Mouse (Mus musculus) megakaryocyte, embryonic 14.5 days (primary cell): ENCODE results near the gene Foxj2. TPM values are rescaled to one million over a fixed set of nuclear protein-coding genes. Genes with fewer than 3 reads are reported as not detected.

Experiments
- H3K27me3 ChIP-seq: replicated peaks from 2 replicates; pipeline ENCODE3; 2012; ENCODE audit warnings: inconsistent platforms
- H3K36me3 ChIP-seq: replicated peaks from 2 replicates; pipeline ENCODE3; 2012; ENCODE audit warnings: low read length, inconsistent platforms, mixed read lengths
- H3K4me1 ChIP-seq: 2 replicates; pipeline ENCODE4 v1.6.1; 2012; ENCODE audit warnings: inconsistent platforms
- H3K4me3 ChIP-seq: replicated peaks from 2 replicates; pipeline ENCODE3; 2012; ENCODE audit warnings: moderate library complexity, mild to moderate bottlenecking, inconsistent platforms
- H3K9me3 ChIP-seq: 2 replicates; pipeline ENCODE4 v1.6.1; 2012; ENCODE audit warnings: inconsistent platforms
- FLI1 ChIP-seq: IDR thresholded peaks from 2 replicates; pipeline ENCODE4 v1.6.1; 2012; ENCODE audit warnings: low read length, inconsistent platforms, mixed read lengths
- GATA1 ChIP-seq: IDR thresholded peaks from 3 replicates; pipeline ENCODE4 v1.6.1; 2012; ENCODE audit warnings: mixed read lengths, low read length, inconsistent platforms, borderline replicate concordance
- polyA plus RNA-seq: library from polyadenylated mRNA; stranded (reverse); fragments of >175 nt; gene quantifications from 2 replicates; pipeline ENCODE4 v1.2.3, GENCODE M21; 2012; ENCODE audit warnings: low replicate concordance; ENCODE audit not compliant: insufficient read depth

Foxj2 gene
- polyA plus RNA-seq, 1 experiment: 7.7 TPM

GRCm38 (mm10) chr6:122834365-122834764 lies 14.7 kb downstream of the Foxj2 start:
- Histone ChIP-seq H3K4me1 (peaks cover 35% of the 10 kb centered on the region), H3K36me3 (peaks cover 96% of the 10 kb centered on the region), H3K4me3 (no peak overlapping the region), H3K27me3 (no peaks in the 10 kb centered on the region), H3K9me3 (peaks cover 10% of the 10 kb centered on the region)
- TF ChIP-seq GATA1 (no peak), FLI1 (no peak)

DNA sequence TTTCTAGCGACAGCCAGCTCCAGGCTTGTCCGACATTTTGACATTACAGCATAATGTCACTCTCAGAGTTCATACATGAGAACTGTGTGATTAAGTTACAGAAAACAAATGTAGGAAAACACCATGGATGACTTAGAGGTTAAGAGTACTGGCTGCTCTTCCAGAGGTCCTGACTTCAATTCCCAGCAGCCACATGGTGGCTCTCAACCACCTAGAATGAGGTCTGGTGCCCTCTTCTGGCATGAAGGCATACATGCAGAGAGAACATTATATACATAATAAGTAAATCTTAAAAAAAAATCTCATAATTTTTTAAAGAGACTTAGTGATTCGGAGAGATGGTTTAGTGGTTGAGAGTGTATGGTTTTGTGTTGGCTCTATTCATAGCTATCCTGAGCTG lies 17.3 kb downstream of the Foxj2 start:
- no peak overlapping the region for H3K4me3 ChIP-seq
- TF ChIP-seq FLI1 (no peak), GATA1 (no peak)

DNA sequence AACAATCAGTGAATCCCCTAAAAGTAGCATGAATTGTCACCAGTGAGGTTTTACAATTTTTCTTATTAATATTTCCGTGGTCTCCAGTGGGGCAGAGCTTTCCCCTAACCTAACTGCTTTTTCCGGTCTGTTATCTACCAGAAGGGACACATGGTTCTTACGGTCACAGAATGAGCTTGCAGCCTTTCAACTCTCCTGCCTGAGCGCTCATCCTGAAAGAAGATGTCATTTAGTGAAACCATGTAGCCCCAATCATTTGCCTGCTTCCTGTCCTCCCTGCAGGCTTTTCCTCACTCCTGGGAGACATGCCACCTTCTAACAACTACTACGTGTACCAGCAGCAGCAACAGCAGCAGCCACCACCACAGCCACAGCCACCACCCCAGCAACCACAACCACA lies 17.8 kb downstream of the Foxj2 start:
- TF ChIP-seq FLI1 (no peak), GATA1 (no peak)
- Histone ChIP-seq H3K27me3 (no peaks in the 10 kb centered on the region), H3K36me3 (peaks cover 92% of the 10 kb centered on the region), H3K4me1 (peaks cover 36% of the 10 kb centered on the region), H3K4me3 (no peak overlapping the region), H3K9me3 (peaks cover 10% of the 10 kb centered on the region)

More for the DNA sequence above, 17.3 kb downstream of the Foxj2 start:
- Histone ChIP-seq H3K4me1 (peaks cover 31% of the 10 kb centered on the region), H3K27me3 (no peaks in the 10 kb centered on the region), H3K9me3 (peaks cover 10% of the 10 kb centered on the region), H3K36me3 (peaks cover 96% of the 10 kb centered on the region)

DNA sequence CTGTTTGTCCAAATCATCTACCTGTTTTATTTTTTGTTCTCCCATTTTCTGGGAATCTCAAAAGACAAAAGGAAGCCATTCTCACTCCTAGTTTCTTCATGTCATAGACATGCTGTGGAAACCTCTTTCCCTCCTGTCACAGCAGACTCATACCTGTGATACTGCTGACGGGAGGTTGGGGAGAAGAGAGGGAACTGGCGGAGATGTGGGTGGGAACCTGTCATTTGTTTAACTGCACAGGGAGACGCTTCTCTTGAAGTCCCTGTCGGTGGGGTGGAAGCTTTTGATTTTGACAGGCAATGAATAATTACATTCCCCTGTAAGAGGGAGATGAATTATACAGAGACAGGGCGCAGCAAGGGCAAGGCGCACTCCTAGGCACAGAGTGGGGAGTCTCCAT lies 24.0 kb downstream of the Foxj2 start:
- TF ChIP-seq FLI1 (no peak), GATA1 (no peak)
- no peaks in the 10 kb centered on the region for H3K9me3 ChIP-seq
- peaks cover 66% of the 10 kb centered on the region for H3K36me3 ChIP-seq
- no peaks in the 10 kb centered on the region for H3K27me3 ChIP-seq
- H3K4me3 ChIP-seq: no peak overlapping the region
- peaks cover 17% of the 10 kb centered on the region for H3K4me1 ChIP-seq

DNA sequence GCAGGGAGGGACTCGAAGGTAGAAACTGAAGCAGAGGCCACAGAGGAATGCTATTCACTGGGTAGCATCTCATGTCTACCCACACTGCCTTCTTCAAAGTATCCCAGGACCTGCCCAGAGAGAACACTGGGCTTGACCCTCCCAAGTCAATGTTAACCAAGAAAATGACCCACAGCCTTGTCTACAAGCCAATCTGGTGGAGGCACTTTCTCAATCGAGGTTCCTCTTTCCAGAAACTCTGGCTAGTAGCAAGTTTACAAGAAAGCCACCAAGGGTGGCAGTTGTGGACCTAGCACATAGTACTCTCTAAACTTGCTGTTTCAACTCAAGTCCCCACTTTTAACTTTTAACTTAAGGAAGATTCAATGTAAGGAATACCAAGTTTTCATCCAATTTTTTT lies 33.0 kb downstream of the Foxj2 start:
- peaks cover 22% of the 10 kb centered on the region for H3K4me1 ChIP-seq
- peaks cover 13% of the 10 kb centered on the region for H3K36me3 ChIP-seq
- no peaks in the 10 kb centered on the region for H3K9me3 ChIP-seq
- peak overlapping the region; percentile 68 for H3K4me3 ChIP-seq
- TF ChIP-seq GATA1: no peak
- no peak for TF ChIP-seq FLI1
- no peaks in the 10 kb centered on the region for H3K27me3 ChIP-seq

DNA sequence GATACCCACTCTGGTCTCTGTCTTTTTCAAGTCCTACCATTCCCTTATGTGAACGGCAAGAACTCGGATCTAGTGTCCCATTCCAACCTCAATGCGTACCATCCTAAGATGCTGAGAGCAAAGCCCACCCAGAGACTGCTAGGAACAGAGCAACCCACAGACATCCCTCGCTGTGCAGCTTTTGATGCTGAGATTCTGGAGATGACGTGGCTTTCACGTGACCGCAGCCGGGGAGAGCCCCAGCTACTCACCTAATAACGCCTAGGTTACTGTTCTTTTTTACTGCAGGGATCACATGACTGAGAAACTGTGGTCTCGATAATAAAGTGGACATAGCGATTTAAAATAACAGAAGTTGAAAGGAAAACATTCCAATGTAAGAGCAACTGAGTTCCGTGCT lies 34.8 kb downstream of the Foxj2 start:
- peaks cover 25% of the 10 kb centered on the region for H3K4me1 ChIP-seq
- peaks cover 13% of the 10 kb centered on the region for H3K36me3 ChIP-seq
- H3K9me3 ChIP-seq: 0 out of 2 replicates have a peak, but pooled peaks cover 2% of the 10 kb centered on the region
- H3K4me3 ChIP-seq: peak overlapping the region; percentile 83
- TF ChIP-seq FLI1 (no peak), GATA1 (no peak)
- H3K27me3 ChIP-seq: no peaks in the 10 kb centered on the region

DNA sequence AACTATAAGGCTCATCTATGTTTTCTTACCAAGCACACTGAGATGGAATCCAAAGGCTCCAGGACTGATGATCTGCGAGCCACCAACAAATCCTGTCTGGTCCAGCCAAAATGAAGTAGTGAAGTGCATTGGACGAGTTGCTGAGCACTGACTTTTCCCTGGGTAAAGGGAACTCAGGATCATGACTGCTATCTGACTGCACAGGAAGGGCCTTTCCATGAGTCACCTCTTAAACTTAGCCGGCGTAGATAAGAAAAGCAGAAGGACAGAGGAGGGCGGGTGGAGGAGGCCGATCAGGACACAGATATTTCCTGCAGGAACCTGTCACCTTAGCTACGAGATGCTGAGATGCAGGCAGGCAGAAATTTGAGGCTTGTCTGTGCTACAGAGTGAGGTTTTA lies 36.2 kb downstream of the Foxj2 start, which contains the start of gene C3ar1:
C3ar1 (minus strand) TSS at position 207 of the 400 bp plus-strand sequence.
- no peaks in the 10 kb centered on the region for H3K27me3 ChIP-seq
- TF ChIP-seq GATA1 (no peak; the same call in 2 of the 3 replicates), FLI1 (no peak)
- H3K4me3 ChIP-seq: peak within 1 kb of the TSS; percentile 82
- H3K9me3 ChIP-seq: peaks cover 14% of the 10 kb centered on the region
- H3K36me3 ChIP-seq: peaks cover 10% of the 10 kb centered on the region
- peaks cover 25% of the 10 kb centered on the region for H3K4me1 ChIP-seq

- Histone ChIP-seq H3K27me3 (no peaks in the 10 kb centered on the region), H3K4me1 (peaks cover 3% of the 10 kb centered on the region), H3K4me3 (no peak overlapping the region), H3K9me3 (peaks cover 29% of the 10 kb centered on the region), H3K36me3 (peaks cover 20% of the 10 kb centered on the region)
- no peak for TF ChIP-seq FLI1
- TF ChIP-seq GATA1: no peak
Measured at GRCm38 (mm10) chr6:122862434-122862833, 42.7 kb downstream of the Foxj2 start.

- Histone ChIP-seq H3K4me1 (peaks cover 2% of the 10 kb centered on the region), H3K36me3 (peaks cover 20% of the 10 kb centered on the region), H3K4me3 (no peak overlapping the region), H3K27me3 (no peaks in the 10 kb centered on the region), H3K9me3 (peaks cover 29% of the 10 kb centered on the region)
- TF ChIP-seq GATA1: no peak
Measured at GRCm38 (mm10) chr6:122862871-122863270, 43.2 kb downstream of the Foxj2 start.

GRCm38 (mm10) chr6:122867914-122868313 lies 48.2 kb downstream of the Foxj2 start:
- H3K4me3 ChIP-seq: no peak overlapping the region
- H3K4me1 ChIP-seq: peaks cover 12% of the 10 kb centered on the region
- no peak for TF ChIP-seq GATA1
- no peak for TF ChIP-seq FLI1
- H3K27me3 ChIP-seq: no peaks in the 10 kb centered on the region
- H3K9me3 ChIP-seq: no peaks in the 10 kb centered on the region
- H3K36me3 ChIP-seq: no peaks in the 10 kb centered on the region

GRCm38 (mm10) chr6:122869846-122870245 lies 50.1 kb downstream of the Foxj2 start:
- Histone ChIP-seq H3K9me3 (no peaks in the 10 kb centered on the region), H3K4me1 (peaks cover 17% of the 10 kb centered on the region), H3K4me3 (no peak overlapping the region), H3K27me3 (no peaks in the 10 kb centered on the region), H3K36me3 (no peaks in the 10 kb centered on the region)
- TF ChIP-seq GATA1 (no peak), FLI1 (no peak)
